Mouse (Mus musculus): Measurements from ENCODE around the gene Pot1a. TPM values are rescaled to one million over a fixed set of nuclear protein-coding genes. Genes with fewer than 3 reads are reported as not detected.

Pot1a gene
- 56.3 and 68.1 TPM in 2 replicates for total RNA-seq (2015; ENCODE audit: low replicate concordance)
- 64.3 and 68.5 TPM in 2 replicates for total RNA-seq (2017; ENCODE audit: low replicate concordance)

DNA sequence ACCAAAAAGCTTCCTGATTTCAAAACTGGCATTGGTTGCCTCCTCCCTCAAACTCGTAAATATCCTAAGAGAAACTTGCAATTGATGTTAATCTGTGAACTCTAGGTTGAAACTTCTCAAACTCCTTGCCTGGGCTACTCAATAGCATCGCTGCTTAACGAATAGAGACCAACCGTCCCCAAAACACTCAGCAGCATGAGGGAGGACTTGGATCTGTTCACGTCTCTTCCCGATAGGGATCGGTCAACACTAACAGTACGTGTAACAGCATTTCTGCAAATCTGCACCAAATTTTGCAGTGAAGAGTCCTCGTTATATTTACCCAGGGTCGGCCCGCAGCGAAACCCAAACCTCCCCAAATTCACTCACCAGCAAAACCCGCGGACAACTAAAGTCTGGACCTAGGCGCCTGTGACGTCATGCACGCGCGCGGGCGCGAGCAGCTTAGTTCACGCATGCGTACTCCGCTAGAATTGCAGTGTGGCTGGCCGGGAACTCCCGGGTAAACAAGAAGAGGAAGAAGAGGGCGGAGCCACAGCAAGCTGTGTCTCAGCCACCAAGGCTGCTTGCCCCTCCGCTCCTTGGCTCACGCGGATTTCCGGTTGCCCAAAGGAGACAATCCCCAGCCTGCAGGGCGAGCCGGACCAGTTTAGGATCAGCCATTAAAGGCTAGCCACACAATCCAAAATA is at the start of gene Pot1a:
Pot1a (minus strand) TSS at position 441 of the 690 bp plus-strand sequence.
- ATAC-seq (replicated peaks; ENCODE audit: low FRiP score, poor library complexity, severe bottlenecking), result peak; percentile 98

DNA sequence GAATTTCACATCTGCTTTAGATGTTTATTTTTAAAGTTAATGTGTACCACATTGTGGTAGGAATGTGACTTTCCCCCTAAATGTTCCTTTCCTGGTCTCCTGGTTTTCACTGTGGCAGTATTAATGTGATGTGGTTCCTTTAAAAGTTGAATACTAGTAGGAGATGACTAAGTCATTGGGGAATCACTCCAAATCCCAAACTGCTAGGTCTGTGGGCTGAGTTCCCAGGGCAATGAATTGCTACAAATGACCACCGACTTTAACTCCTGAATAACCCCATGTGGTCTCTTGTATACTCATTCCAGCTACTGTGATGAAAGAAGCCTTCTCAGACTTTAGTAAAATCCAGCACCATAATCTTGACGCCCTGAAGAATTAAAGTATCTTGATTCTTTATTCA is 27.2 kb upstream of the Pot1a start:
- ATAC-seq (replicated peaks; ENCODE audit: low FRiP score, poor library complexity, severe bottlenecking), result no peak

DNA sequence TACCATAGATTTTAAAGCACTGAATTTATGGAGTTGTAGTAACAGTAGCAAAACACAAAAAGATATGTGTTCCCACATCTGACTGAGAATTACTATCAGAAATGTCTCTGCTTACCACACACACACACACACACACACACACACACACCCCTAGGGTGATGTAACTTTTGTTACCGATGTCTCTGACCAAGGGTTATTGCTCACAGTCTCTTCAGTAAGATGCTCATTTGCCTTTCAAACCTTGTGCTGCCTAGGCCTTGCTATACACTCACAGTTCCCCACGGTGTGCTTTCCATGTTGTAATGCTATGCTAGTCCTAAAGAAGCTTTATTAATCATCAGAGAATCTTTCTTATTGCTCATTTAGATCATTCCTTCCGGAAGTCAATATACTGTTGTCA is 3.0 kb downstream of the Pot1a start:
- ATAC-seq (replicated peaks; ENCODE audit: low FRiP score, poor library complexity, severe bottlenecking), result no peak

DNA sequence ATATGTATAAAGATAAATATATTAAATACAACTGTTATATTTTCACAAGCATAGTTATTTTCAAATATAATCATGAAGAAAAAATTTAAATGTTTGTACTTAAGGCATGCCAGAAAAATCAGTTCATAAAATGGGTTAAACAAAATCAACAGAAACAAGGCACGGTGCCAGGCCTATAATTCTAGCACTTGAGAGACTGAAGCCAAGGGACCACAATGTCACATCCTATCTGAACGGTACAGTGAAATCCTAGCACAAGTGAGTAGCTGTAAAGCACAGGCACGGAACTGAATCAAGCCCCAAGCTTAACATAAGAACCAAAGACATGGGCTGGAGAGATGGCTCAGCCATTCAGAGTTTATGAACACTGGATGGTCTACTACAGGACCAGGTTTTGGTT is 6.8 kb downstream of the Pot1a start:
- ATAC-seq (replicated peaks; ENCODE audit: low FRiP score, poor library complexity, severe bottlenecking), result no peak

DNA sequence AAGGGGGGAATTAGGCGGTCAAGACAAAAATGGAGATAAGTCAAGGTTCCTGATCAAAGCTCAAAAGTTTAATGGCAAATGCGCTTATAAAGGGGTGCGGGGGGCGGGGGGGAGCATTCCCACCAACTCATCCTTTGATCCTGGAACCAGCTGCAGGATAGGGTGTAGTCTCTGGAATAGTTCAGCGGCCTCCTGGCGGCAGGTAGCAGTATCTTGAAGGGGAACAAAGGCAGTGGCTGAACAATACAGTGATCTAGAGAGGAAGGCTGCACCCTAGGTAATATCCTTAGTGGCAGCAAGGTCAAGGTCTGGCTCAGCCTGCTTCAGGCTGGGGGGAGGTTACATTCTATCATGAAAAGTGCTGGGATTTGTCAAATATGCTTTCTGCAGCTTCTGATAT is 7.8 kb downstream of the Pot1a start:
- ATAC-seq (replicated peaks; ENCODE audit: low FRiP score, poor library complexity, severe bottlenecking), result no peak

DNA sequence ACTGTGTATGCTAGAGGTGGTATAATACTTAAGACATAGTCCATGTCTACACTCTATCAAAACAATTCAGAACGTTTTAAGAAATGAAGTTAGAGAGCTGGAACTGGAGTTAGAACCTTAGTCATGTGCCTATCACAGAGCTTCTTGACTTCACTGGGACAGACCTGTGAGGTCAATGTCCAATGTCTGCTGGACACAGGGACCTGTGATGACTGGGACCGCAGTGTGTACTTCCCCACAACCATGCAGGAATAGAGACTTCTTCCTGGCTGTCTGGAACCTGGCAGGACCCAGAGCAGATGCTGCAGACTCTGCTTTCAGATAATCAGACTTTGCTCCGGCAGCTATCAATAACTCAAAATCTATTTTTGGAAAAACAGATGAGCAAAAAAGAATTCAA is 40.8 kb downstream of the Pot1a start:
- ATAC-seq (replicated peaks; ENCODE audit: low FRiP score, poor library complexity, severe bottlenecking), result no peak

DNA sequence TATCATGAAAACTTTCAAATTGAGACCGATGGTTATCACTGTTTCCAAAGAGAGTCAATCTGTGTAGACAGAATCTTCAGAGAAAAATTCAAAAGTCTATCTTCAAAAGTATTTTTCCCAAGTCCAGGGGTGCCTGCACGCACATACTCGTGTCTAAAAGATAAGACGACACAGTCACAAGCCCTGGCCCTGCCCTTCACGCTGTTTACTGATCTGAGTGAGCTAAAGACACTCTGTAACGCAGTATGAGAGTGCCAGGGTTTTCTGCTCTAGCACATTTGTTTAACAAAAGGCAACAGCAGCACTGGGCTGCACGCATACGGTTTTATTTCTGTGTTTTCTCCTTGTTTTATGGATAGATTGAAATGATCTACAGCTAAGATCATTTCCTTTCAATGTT is 41.5 kb downstream of the Pot1a start:
- ATAC-seq (replicated peaks; ENCODE audit: low FRiP score, poor library complexity, severe bottlenecking), result no peak

DNA sequence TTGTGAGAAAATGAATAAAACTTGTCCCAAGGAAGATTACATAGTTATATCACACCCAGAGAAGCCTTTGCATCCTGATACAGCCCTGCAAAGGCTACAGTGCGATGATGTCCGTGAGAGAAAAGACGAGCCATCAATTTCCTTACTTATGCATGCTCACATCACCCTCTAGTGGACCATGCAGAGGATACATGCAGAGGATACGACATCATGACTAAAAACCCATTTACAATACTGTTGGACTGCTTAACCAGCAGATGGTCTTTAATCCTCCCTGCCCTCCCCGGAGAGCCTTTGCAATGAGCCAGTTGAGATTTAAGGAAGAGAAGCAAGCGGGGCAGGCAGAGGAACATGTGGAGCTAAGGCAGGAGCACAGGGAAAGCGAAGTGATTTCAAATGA is 42.0 kb downstream of the Pot1a start:
- no peak for ATAC-seq (replicated peaks; ENCODE audit: low FRiP score, poor library complexity, severe bottlenecking)

DNA sequence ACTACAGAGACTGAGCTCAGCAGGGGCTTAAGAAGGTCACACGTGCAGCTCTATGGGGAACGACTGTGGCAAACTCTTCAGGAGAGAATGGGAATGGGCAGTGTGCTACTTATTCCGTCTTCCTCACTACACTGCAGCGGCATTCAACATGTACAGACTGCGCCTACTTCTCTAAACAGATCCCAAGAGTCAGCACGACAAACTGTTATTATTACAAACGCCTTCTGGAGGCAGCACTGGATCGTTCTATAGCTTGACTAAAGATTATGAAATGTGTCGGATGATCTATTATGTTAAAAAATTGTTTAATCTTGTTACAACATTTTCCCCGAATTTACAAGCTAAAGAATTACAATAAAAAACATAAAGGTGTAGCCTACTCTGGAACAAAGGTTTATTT is 42.8 kb downstream of the Pot1a start:
- ATAC-seq (replicated peaks; ENCODE audit: low FRiP score, poor library complexity, severe bottlenecking), result no peak

DNA sequence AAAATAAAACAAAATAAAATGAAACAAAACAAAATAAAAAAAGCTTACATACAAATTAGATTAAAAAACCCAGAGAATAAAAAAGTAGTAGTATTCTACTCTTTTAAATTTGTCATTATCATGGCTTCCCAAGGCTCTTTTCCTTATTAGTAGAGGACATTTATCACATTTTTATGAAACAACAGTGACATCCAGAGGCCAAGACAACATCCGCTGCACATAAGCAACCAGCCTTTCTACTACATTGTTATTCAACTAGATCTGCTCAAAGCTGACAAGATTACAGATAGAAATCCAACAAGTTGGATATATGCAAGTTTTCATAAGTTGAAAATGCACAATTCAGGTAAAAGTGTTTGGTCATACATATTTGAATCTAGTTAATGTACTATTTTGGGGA is 56.4 kb downstream of the Pot1a start:
- no peak for ATAC-seq (replicated peaks; ENCODE audit: low FRiP score, poor library complexity, severe bottlenecking)

DNA sequence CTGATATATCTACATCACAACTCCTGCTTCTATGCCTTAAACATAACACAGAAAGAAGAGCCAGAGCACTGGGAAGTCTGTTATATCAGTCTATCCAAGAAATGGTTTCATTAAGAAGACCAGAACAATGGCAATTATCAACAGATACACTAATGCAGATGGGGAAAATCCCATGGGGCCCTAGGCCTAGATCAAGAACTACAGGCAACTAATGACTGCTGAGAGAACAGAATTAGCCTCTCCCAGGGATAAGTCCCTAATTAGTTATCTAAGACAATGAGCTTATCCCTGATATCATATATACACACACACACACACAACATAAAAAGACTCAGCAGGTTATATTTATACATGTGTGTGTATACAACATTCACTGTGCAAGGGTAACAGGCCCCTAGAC is 72.5 kb downstream of the Pot1a start:
- ATAC-seq (replicated peaks; ENCODE audit: low FRiP score, poor library complexity, severe bottlenecking), result no peak

DNA sequence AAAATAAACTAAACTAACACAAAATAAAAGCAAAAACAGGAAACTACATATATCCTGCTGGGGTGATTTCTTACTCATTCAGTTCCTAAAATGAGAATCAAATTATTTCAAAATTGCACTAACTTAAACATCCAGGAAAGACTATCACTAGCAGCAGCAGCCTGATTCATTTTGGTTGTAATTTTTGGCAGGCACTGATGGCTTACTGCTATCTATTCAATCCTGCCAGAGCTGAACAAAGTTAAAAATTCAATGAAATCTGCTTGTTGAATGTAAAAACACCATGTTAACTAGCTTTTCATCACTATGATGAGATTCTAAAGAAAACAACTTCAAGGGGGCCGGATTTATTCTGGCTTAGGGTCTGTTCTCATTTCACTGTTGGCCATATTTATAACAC is 82.5 kb downstream of the Pot1a start:
- ATAC-seq (replicated peaks; ENCODE audit: low FRiP score, poor library complexity, severe bottlenecking), result no peak

DNA sequence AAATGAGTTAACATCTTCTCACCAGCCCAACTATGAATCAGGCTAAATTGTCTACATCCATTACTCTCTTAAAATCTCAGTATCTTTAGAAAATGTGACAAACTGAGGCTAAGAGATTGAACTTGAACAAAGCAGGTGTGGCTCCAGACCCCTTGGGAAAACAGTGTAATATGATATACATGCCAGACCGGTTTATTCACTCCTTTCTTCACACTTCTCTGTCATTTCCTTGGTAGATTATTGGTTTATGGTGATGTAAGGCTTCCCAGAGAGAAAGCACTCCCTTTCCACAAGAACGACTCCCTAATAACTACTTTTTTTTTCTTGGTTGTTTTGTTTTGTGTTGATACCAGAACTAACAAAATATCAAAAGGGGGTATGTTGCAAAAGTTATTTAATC is 98.4 kb downstream of the Pot1a start:
- ATAC-seq (replicated peaks; ENCODE audit: low FRiP score, poor library complexity, severe bottlenecking), result no peak

DNA sequence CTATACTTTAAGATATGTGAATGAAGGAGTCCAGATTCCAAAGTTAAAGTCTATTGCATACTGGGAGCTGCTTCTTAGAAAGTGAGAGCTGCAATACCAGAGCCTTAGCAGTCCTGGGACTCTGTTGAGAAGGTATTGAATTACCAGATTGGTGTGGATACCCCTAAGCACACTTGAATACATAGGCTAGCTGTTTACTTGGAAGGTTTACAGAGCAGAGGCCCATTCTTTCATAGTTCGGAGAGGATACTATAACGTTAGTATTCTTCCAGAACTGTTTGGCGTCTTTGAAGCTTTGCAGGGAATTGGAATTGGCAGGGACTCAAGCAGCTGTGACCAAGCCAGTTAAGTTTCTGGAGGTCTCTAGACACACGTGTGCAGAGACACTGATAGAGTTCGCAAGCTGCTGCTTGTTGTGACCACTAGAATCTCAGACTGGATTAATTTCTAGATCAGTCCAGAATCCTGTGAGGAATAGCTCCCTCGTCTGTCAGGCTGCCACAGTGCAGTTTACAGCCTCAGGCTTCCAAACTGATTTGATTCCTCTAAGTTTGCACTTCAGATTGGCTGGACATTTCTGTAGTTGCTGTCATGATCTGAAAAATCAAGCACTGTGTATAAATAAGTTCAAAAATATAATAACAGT is 99.7 kb downstream of the Pot1a start:
- ATAC-seq (replicated peaks; ENCODE audit: low FRiP score, poor library complexity, severe bottlenecking), result no peak

DNA sequence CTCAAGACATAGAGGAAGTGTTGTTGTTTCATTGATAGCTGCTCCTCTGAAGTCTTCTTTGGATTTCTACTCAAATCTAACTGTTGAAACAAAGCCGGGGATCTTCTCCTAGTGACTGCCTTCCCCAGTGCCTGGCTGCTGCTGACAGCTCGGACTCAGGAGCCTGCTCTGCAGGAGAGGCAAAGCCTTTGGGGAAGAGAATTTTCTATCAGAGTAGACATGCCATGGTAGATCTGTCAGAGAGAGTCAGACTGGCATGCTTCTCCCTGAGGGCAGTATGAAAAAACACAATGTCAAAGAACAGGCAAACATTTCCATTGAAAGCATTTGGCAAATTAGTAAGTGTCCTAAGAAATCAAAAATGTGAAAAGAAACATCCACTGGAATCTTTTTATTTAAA is 109.1 kb downstream of the Pot1a start:
- no peak for ATAC-seq (replicated peaks; ENCODE audit: low FRiP score, poor library complexity, severe bottlenecking)

Other genes with a start within 250 kb of the Pot1a start
- gene Gpr37, start 118.5 kb downstream of the Pot1a start, total RNA-seq (2015; ENCODE audit: low replicate concordance), result not detected in 2 replicates
- not detected in 2 replicates for gene Gpr37, start 118.5 kb downstream of the Pot1a start, total RNA-seq (2017; ENCODE audit: low replicate concordance)

All from erythroblast, adult 5-6 weeks (primary cell).